Mouse (Mus musculus) neural tube, embryonic 12.5 days (tissue): ENCODE results near the gene Olfr31. TPM values are rescaled to one million over a fixed set of nuclear protein-coding genes. Genes with fewer than 3 reads are reported as not detected.
A peak's percentile ranks its signal among the peaks of the same experiment; 100 is the strongest.

Experiments
- ATAC-seq: fragments of 200-750 bp; cut with Nextera tagmentation; 2 replicates; pipeline ENCODE4 v1.8.0; 2017; ENCODE audit warnings: low read depth, mild to moderate bottlenecking, moderate TSS enrichment, moderate library complexity; ENCODE audit not compliant: low FRiP score
- H3K27ac ChIP-seq: fragments of 300-500 bp; sonication (generic); 2 replicates; pipeline ENCODE4 v1.5.1; 2016
- H3K27me3 ChIP-seq: fragments of 300-500 bp; sonication (generic); replicated peaks from 2 replicates; pipeline ENCODE4 v1.6.1; 2016; ENCODE audit warnings: mild to moderate bottlenecking
- H3K36me3 ChIP-seq: fragments of 300-500 bp; sonication (generic); 2 replicates; pipeline ENCODE4 v1.6.1; 2016; ENCODE audit warnings: mild to moderate bottlenecking
- H3K4me1 ChIP-seq: fragments of 300-500 bp; sonication (generic); 2 replicates; pipeline ENCODE4 v1.6.1; 2016
- H3K4me2 ChIP-seq: fragments of 300-500 bp; sonication (generic); replicated peaks from 2 replicates; pipeline ENCODE4 v1.6.1; 2016; ENCODE audit warnings: mild to moderate bottlenecking
- H3K4me3 ChIP-seq: fragments of 300-500 bp; sonication (generic); 2 replicates; pipeline ENCODE4 v1.5.1; 2016
- H3K9ac ChIP-seq: fragments of 300-500 bp; sonication (generic); 2 replicates; pipeline ENCODE4 v1.6.1; 2016; ENCODE audit warnings: mild to moderate bottlenecking
- H3K9me3 ChIP-seq: fragments of 300-500 bp; sonication (generic); 2 replicates; pipeline ENCODE4 v1.6.1; 2016; ENCODE audit warnings: mild to moderate bottlenecking
- WGBS: fragments of 180-500 bp; shearing (Covaris S2); methylation state at CpG from one replicate; pipeline ENCODE4 v1.1.7; 2016; 5-methylcytosine and 5-hydroxymethylcytosine counted together
- polyA plus RNA-seq: library from polyadenylated mRNA; unstranded; fragments of >200 nt; fragmentation: Nextera tagmentation; extraction: Ambion mirVana; gene quantifications from 2 replicates; pipeline ENCODE4 v1.2.1, GENCODE M21; 2016

Gene Olfr31
- polyA plus RNA-seq, 1 experiment from 2014 or later: not detected

- WGBS: 95% methylated on average over 20 of the region's 20 CpGs
- H3K9me3 ChIP-seq: peaks cover 48% of the 10 kb centered on the region
Observed at GRCm38 (mm10) chr14:14349485-14350262, 27.0 kb downstream of the Olfr31 start.

GRCm38 (mm10) chr14:14350263-14351147, 27.9 kb downstream of the Olfr31 start:
- Histone ChIP-seq H3K27me3 (no peaks in the 10 kb centered on the region), H3K27ac (no peak overlapping the region), H3K36me3 (peaks cover 6% of the 10 kb centered on the region; the same call in 1 of the 2 replicates), H3K4me1 (peaks cover 3% of the 10 kb centered on the region; the same call in 1 of the 2 replicates), H3K9ac (no peak overlapping the region), H3K4me3 (no peak overlapping the region), H3K9me3 (peaks cover 56% of the 10 kb centered on the region), H3K4me2 (no peak overlapping the region)
- ATAC-seq: no peak
- WGBS: 98% methylated on average over 29 of the region's 29 CpGs

More at GRCm38 (mm10) chr14:14349485-14350262, 27.0 kb downstream of the Olfr31 start:
- ATAC-seq: no peak
- H3K36me3 ChIP-seq: peaks cover 6% of the 10 kb centered on the region; the same call in 1 of the 2 replicates
- H3K27me3 ChIP-seq: no peaks in the 10 kb centered on the region
- no peak overlapping the region for H3K4me2 ChIP-seq
- H3K4me1 ChIP-seq: peaks cover 3% of the 10 kb centered on the region; the same call in 1 of the 2 replicates
- H3K27ac ChIP-seq: no peak overlapping the region
- no peak overlapping the region for H3K4me3 ChIP-seq
- no peak overlapping the region for H3K9ac ChIP-seq

- peaks cover 6% of the 10 kb centered on the region; the same call in 1 of the 2 replicates for H3K36me3 ChIP-seq
- H3K27ac ChIP-seq: no peak overlapping the region
- peaks cover 59% of the 10 kb centered on the region for H3K9me3 ChIP-seq
Observed at GRCm38 (mm10) chr14:14351148-14351455, 28.5 kb downstream of the Olfr31 start.

GRCm38 (mm10) chr14:14351721-14352590, 29.3 kb downstream of the Olfr31 start:
- H3K27me3 ChIP-seq: no peaks in the 10 kb centered on the region
- peaks cover 56% of the 10 kb centered on the region for H3K9me3 ChIP-seq
- H3K27ac ChIP-seq: no peak overlapping the region
- H3K4me1 ChIP-seq: no peaks in the 10 kb centered on the region
- 84% methylated on average over 9 of the region's 9 CpGs for WGBS
- no peak overlapping the region for H3K4me2 ChIP-seq
- H3K9ac ChIP-seq: no peak overlapping the region
- no peak overlapping the region for H3K4me3 ChIP-seq
- H3K36me3 ChIP-seq: peaks cover 6% of the 10 kb centered on the region; the same call in 1 of the 2 replicates
- ATAC-seq: peak; percentile 18

More at GRCm38 (mm10) chr14:14351148-14351455, 28.5 kb downstream of the Olfr31 start:
- H3K27me3 ChIP-seq: no peaks in the 10 kb centered on the region
- H3K4me2 ChIP-seq: no peak overlapping the region
- peaks cover 3% of the 10 kb centered on the region; the same call in 1 of the 2 replicates for H3K4me1 ChIP-seq
- WGBS: 99% methylated on average over 7 of the region's 7 CpGs
- ATAC-seq: no peak
- no peak overlapping the region for H3K4me3 ChIP-seq
- H3K9ac ChIP-seq: no peak overlapping the region

- H3K27ac ChIP-seq: no peak overlapping the region
- H3K4me2 ChIP-seq: no peak overlapping the region
- no peak for ATAC-seq
- no peak overlapping the region for H3K9ac ChIP-seq
- H3K36me3 ChIP-seq: peaks cover 6% of the 10 kb centered on the region; the same call in 1 of the 2 replicates
- no peaks in the 10 kb centered on the region for H3K27me3 ChIP-seq
- WGBS: 75% methylated on average over 6 of the region's 6 CpGs
- peaks cover 49% of the 10 kb centered on the region for H3K9me3 ChIP-seq
- no peak overlapping the region for H3K4me3 ChIP-seq
- no peaks in the 10 kb centered on the region for H3K4me1 ChIP-seq
Observed at GRCm38 (mm10) chr14:14352606-14353005, 30.0 kb downstream of the Olfr31 start.

GRCm38 (mm10) chr14:14353081-14353732, 30.6 kb downstream of the Olfr31 start:
- Histone ChIP-seq H3K4me1 (no peaks in the 10 kb centered on the region), H3K4me2 (no peak overlapping the region), H3K27ac (no peak overlapping the region), H3K4me3 (no peak overlapping the region), H3K9ac (no peak overlapping the region), H3K27me3 (no peaks in the 10 kb centered on the region), H3K36me3 (peaks cover 6% of the 10 kb centered on the region; the same call in 1 of the 2 replicates), H3K9me3 (peaks cover 44% of the 10 kb centered on the region)
- no peak for ATAC-seq
- 82% methylated on average over 7 of the region's 7 CpGs for WGBS

GRCm38 (mm10) chr14:14353740-14354510, 31.3 kb downstream of the Olfr31 start:
- H3K36me3 ChIP-seq: peaks cover 6% of the 10 kb centered on the region; the same call in 1 of the 2 replicates
- H3K4me2 ChIP-seq: no peak overlapping the region
- H3K27ac ChIP-seq: no peak overlapping the region
- WGBS: 67% methylated on average over 8 of the region's 8 CpGs
- H3K4me1 ChIP-seq: no peaks in the 10 kb centered on the region
- H3K9ac ChIP-seq: no peak overlapping the region
- no peak overlapping the region for H3K4me3 ChIP-seq
- H3K27me3 ChIP-seq: no peaks in the 10 kb centered on the region
- peak; percentile 27 for ATAC-seq
- peaks cover 40% of the 10 kb centered on the region for H3K9me3 ChIP-seq

GRCm38 (mm10) chr14:14354511-14355359, 32.1 kb downstream of the Olfr31 start:
- Histone ChIP-seq H3K4me1 (no peaks in the 10 kb centered on the region), H3K4me2 (no peak overlapping the region), H3K9ac (no peak overlapping the region), H3K27me3 (no peaks in the 10 kb centered on the region), H3K4me3 (no peak overlapping the region), H3K36me3 (0 out of 2 replicates have a peak, but pooled peaks cover 5% of the 10 kb centered on the region), H3K27ac (no peak overlapping the region), H3K9me3 (peaks cover 32% of the 10 kb centered on the region)
- peak; percentile 74 for ATAC-seq
- WGBS: 66% methylated on average over 13 of the region's 13 CpGs

- 94% methylated on average over 8 of the region's 8 CpGs for WGBS
- H3K9ac ChIP-seq: no peak overlapping the region
- no peaks in the 10 kb centered on the region for H3K4me1 ChIP-seq
- H3K27ac ChIP-seq: no peak overlapping the region
- H3K9me3 ChIP-seq: peaks cover 26% of the 10 kb centered on the region
- peak; percentile 22 for ATAC-seq
- H3K4me3 ChIP-seq: no peak overlapping the region
- no peaks in the 10 kb centered on the region for H3K36me3 ChIP-seq
- no peaks in the 10 kb centered on the region for H3K27me3 ChIP-seq
- no peak overlapping the region for H3K4me2 ChIP-seq
Observed at GRCm38 (mm10) chr14:14355360-14355646, 32.7 kb downstream of the Olfr31 start.
